Mouse (Mus musculus): Measurements from ENCODE around the gene Frat1. TPM values are rescaled to one million over a fixed set of nuclear protein-coding genes. Genes with fewer than 3 reads are reported as not detected.
A peak's percentile ranks its signal among the peaks of the same experiment; 100 is the strongest.

The Frat1 gene
- total RNA-seq, 2 experiments from 2014 or later = 0.77 to 5.3 TPM

DNA sequence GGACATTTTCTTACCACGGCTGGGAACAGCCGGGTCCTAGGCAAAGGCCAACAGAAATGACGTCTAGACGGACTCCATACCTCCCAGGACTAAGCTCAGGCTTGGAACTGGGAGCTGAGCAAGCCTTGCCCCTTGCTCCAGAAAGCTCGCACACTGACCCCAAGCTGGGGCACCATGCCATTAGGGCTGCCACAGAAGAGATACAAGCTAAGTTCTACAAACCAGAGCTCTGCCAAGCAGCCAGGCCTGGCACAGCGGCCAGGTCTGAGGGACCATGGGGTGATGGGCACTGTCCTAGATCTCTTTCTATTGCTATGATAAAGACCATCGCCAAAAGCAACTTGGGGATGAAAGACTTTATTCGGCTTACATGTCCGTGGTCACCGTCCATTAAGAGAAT, 17.2 kb upstream of the Frat1 start:
- no peak for ATAC-seq (replicated peaks; ENCODE audit: low FRiP score, poor library complexity, severe bottlenecking)

DNA sequence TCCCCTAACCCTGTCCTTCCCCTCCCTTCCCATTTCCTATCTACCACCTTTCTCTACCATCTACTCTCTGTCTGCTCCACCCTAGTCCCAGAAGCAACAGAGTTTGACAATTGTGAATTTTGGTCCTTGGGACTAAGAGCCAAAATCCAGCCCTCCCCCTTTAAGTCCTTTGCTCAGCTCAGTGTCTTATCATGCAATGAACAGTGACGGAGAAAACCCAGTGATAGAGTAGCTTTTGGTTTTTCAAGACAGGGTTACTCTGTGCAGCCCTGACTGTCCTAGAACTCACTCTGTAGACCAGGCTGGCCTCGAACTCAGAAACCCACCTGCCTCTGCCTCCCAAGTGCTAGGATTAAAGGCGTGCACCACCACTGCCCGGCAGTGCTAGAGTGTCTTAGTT, 16.4 kb upstream of the Frat1 start:
- no peak for ATAC-seq (replicated peaks; ENCODE audit: low FRiP score, poor library complexity, severe bottlenecking)

DNA sequence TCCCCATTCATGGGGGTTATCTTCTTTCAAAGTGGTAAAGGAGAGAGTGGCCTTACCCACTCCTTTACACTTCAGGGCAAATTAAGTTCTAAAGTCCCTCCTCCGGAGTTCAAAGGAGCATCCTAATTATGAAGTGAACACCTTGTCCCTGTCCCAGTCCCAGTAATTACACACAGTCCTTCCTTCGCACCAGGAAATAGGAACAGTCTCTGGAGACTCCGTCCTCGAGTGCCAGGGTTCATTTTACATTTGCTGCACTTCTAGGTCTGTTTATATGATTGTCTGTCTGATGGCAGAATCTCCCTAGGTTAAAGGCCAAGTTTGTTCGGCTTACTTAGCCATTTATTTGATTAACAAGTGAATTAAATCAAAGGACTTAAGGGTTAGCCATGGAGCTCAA, 13.4 kb upstream of the Frat1 start:
- no peak for ATAC-seq (replicated peaks; ENCODE audit: low FRiP score, poor library complexity, severe bottlenecking)

DNA sequence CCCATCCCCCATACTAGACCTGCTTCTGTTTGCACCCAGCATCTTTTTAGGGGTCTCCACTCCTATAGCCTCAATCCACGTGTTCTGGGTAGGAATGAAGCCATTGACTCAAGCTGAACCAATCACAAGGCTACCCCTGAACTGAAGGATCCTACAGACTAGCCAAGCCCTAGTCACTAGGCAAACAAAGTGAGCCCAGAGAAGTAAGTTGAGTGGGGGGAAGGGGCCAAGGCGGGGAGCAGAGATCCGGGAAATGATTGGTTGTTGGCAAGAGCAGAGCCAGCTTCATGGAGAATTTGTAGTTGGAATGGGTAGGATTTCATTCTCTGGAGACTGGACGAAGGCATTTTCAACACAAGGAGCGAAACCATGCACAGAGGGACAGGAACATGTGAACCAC, 12.9 kb upstream of the Frat1 start:
- no peak for ATAC-seq (replicated peaks; ENCODE audit: low FRiP score, poor library complexity, severe bottlenecking)

DNA sequence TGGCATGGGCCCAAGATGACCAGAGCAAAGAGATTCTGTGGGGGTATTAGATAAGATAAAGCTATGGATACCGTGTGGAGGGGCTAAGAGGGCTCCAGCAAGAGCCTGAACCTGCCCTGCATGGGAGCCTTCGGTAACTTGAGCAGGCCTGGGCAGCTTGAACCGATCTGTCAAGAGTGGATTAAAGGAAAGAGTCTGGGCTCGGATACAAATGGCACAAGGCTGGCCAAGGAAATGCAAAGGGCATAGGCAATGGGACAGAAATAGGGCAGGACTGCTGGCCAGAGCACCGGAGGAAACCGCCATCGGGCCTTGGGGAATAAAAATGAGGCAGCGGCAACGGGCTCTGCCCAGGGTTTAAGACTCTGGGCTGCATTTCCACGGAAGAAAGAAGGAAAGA, 12.4 kb upstream of the Frat1 start:
- no peak for ATAC-seq (replicated peaks; ENCODE audit: low FRiP score, poor library complexity, severe bottlenecking)

DNA sequence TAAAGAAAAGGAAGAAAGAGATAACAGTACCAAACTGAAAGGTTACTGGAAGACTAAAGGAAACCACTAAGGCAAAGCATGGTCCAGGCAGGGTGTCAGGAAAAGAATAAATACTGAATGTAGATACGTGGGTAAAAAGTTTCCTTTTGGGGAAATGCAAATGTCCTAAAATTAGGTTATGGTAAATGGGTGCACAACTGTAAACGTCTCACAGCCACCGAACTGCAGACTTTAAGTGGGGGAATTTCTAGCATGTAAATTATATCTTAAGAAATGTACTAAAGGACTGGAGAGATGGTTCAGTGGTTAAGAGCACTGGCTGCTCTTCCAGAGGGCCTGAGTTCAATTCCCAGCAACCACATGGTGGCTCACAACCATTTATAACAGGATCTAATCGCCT, 11.0 kb upstream of the Frat1 start:
- ATAC-seq (replicated peaks; ENCODE audit: low FRiP score, poor library complexity, severe bottlenecking) = no peak

DNA sequence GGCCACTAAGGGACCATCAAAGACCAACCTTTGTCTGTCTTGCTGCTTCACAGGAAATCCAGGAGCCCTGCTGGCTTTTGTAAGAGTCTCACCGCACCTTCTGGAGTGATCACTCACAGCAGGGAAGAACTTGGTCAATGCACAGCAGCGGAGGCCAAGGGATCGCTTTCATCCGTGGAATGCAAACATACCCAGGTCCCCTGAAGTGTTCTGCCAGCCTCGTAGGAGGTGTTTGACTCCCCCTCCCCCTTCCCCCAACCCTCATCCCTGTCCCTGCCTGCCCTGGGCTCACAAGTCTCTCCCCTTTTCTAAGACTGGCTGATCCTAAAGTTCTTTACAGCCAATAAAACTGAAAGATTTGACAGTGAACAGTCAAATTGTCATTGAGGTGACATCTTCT, 8.3 kb upstream of the Frat1 start:
- ATAC-seq (replicated peaks; ENCODE audit: low FRiP score, poor library complexity, severe bottlenecking) = no peak

DNA sequence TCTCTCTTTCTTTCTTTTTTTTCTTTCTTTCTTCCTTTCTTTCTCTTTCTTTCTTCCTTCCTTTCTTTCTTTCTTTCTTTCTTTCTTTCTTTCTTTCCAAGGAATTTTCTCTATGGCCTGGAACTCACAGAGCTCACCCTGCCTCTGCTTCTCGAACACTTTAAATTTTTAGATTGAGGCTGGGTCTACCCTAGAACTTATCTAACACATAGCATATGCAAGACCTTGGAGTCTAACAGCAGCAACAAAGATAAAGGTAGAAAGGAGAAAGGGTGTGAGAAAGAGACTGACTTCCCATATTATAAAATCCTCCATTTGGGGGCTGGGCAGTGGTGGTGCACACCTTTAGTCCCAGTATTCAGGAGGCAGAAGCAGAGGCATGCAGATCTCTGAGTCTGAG, 7.2 kb upstream of the Frat1 start:
- ATAC-seq (replicated peaks; ENCODE audit: low FRiP score, poor library complexity, severe bottlenecking) = no peak

DNA sequence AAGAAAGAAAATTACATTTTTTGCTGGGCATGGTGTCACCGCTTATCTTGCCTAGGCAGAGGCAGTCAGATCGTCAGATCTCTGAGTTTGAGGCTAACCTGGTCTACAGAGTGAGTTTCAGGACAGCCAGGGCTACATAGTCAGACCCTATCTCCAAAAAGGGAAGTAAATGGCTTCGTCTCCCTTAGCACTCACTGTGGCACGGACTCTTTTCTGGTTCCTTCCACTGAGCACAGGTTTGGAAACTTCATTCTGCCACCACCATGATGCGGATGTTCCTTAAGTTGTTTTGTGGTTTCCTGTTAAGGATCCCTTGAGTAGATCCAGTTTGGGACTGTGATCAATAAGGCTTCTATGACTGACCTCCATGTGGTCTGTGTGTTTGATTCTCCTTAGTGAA, 4.8 kb upstream of the Frat1 start:
- no peak for ATAC-seq (replicated peaks; ENCODE audit: low FRiP score, poor library complexity, severe bottlenecking)

DNA sequence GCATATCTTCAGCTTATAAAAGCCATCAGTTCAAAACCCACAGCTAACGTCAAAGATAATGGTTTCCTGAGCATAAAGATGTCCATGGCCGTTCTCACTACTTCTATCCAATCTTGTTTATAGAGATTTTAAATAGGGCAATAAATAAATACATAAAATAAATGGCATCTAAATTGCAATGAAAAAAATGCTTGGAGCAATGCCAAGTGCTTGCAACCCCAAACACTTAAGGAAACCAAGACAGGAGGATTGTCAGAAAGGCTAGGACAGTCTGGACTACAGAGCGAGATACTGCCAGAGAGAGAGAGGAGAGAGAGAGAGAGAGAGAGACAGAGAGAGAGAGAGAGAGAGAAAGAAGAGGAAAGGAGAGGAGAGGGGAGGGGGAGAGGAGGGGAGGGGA, 3.2 kb upstream of the Frat1 start:
- no peak for ATAC-seq (replicated peaks; ENCODE audit: low FRiP score, poor library complexity, severe bottlenecking)

DNA sequence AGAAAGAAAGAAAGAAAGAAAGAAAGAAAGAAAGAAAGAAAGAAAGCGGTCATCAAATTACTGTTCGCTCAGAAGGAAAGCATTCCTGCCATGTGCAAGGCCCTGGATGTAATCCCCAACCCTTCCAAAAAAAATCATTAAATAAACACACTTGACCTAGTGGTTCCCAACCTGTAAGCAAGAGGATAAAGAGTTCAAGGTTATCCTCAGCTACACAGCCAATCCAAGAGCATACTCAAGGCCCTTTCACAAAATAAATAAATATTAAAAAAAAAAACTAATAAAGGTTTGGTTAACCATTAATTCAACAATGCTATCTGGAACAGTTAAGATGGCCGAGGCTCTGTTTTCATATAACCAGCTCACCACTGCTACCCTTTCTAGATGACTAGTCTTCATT, 829 bp upstream of the Frat1 start:
- ATAC-seq (replicated peaks; ENCODE audit: low FRiP score, poor library complexity, severe bottlenecking) = no peak

DNA sequence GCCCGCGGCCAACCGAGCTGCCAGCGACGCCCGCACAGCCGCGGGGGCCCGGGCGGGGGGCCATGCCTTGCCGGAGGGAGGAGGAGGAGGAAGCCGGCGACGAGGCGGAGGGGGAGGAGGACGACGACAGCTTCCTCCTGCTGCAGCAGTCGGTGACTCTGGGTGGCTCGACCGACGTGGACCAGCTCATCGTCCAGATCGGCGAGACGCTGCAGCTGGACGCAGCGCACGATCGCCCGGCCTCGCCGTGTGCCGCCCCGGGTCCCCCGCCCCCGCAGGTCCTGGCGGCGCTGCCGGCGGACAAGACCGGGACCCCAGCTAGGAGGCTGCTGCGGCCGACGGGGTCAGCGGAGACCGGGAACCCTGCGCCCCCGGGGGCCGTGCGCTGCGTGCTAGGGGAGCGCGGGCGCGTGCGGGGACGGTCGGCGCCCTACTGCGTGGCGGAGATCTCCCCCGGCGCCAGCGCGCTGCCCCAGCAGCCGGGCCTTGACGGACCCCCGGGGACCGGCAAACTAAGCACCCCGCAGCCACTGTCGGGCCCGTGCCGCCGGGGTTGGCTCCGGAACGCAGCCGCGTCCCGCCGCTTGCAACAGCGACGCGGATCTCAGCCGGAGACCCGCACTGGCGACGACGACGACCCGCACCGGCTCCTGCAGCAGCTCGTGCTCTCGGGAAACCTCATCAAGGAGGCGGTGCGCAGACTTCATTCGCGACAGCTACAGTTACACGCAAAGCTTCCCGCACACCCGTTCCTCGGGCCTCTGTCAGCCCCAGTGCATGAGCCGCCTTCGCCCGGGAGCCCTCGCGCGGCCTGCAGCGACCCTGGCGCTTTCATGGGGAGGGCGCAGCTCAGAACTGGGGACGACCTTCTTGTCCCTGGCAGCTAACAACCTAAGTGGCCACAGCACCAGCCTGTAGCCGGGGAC, 599 bp downstream of the Frat1 start:
- ATAC-seq (replicated peaks; ENCODE audit: low FRiP score, poor library complexity, severe bottlenecking) = peak; percentile 42

DNA sequence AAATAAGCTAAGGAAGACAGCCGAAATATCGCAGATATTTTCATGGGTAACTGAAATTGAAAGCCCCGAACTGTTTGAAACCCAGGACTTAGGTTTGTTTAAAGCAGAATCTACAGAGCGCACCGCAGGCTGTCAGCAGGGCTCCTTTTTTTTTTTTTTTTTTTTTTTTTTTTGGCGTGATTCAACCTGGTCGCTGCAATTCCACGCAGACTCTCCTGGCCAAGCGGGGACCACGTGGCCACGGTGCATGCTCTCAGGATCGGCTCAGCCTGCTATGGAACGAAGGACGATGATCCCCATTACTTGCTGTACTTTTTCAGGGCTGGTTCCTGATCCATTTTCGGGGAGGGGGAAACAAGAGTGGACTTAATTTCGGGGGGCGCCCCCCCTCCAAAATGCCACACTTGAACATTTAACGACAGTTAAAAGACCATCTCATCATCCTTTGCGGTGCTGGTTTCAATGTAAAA, 1.4 kb downstream of the Frat1 start:
- no peak for ATAC-seq (replicated peaks; ENCODE audit: low FRiP score, poor library complexity, severe bottlenecking)

DNA sequence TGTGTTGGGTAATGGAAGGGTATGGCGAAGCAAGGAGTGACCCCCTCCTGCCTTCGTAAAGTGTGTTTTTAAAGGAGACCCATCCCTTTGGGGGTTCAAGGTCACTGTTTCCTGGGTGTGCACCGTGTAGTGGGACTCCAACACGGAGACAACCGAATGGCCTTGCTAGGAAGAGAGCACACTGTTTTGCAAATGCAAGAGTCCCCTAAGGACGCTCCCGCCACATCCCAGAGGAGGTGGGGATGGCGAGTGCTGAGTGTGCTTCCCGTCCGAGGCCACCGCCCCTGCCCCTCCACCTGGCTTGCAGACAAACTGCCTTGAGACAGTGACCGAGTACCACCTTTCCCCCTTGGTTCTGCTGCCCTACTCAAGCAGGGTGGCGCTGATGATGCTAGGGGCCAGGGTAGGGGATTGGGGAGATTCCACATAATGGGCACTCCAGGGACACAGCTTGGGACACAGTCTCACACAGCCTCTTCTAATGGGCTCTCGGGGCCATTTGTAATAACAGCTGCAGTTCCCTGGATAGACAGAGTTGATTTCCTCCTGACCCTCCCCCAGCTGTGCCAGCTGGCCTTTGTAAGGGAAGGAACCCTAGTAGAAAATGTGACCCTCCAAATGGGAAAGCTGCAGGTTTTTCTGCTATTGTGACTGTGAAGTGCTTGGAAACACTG, 2.1 kb downstream of the Frat1 start:
- ATAC-seq (replicated peaks; ENCODE audit: low FRiP score, poor library complexity, severe bottlenecking) = no peak

DNA sequence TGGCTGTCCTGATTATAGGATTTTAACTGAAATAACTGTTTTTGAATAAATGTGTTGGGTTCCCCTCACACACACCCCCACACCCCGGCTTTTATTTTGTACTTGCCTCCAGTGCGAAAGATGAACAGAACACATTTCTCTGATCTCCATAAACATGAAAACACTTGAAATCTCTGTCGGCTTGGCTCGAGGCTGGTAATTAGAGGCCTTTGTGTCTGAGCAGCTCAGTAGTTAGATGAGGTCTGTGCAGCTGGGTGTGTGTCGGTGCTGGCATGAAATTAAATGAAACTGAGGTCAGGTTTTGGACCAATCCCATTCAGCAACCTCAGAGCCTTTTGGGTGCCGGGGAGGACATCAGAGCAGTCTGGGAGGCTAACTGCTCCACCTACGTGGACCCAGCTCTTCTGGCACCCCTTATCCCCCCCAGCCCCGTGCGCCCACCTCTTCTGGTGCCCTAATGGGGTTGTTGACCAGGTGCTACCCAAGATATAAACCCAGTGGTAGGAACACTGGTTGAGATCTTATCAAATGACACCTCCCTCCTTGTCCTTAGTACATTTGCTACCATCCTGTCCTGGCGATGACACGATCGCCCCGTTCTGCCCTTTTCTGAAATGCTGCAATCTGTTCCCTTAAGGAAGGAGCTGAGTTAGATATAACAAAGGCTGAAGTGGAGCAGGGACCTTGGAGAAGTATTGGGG, 2.9 kb downstream of the Frat1 start:
- ATAC-seq (replicated peaks; ENCODE audit: low FRiP score, poor library complexity, severe bottlenecking) = no peak

DNA sequence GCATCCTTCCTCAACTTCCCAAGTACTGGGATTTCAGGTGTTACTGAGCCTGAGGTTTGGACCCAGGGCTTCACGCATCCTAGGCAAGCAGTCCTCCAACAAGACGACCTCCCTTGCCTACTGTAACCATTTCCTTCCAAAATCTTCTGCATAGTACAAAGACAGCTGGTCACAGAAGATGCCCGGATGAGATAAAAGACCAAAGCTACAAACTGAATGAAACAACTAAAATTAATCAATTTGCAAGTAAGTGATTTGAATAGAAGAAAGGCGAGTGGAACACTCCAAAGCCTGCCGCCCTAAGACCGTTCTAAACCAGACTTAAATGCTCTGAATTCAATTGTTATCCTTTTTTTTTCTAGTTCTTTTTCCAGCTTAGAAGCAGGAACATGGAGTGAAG, 5.6 kb downstream of the Frat1 start:
- ATAC-seq (replicated peaks; ENCODE audit: low FRiP score, poor library complexity, severe bottlenecking) = no peak

DNA sequence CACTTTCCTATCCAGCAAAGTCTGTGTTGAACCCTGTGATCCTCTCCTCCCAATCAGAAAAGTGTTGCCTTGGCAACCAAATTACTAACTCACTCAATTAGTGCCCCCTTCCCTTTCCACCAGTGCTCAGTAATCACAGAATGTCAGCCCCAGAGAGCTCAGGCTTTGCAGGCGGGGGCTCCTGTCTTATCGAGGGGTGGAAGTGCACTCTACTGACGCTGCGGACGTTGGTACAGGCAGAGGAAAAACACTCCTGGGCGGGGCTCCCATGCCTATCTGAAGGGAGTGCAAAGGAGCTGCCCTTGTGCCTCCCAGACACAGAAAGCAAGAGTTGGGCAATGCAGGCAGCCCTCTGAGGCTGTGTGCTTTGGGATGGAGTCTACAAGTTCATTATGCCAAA, 6.0 kb downstream of the Frat1 start:
- ATAC-seq (replicated peaks; ENCODE audit: low FRiP score, poor library complexity, severe bottlenecking) = peak; percentile 84

DNA sequence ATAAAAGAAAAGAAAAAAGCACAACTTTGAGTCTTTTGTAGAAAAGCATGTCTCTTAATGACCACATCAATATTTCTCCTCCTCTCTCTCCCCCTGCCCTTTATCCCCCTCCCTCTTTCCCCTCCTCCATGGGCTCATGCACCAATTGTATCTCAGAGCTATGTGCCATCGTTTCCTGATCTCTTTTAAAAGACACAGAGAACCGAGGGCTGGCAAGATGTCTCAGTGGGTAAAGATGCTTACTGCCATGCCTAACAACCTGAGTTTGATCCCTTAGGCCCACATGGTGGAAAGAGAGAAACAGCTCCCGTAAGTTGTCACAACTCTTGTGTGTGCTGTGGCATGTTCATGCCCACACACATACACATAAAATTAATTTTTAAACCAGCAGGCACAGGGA, 6.9 kb downstream of the Frat1 start:
- ATAC-seq (replicated peaks; ENCODE audit: low FRiP score, poor library complexity, severe bottlenecking) = no peak

DNA sequence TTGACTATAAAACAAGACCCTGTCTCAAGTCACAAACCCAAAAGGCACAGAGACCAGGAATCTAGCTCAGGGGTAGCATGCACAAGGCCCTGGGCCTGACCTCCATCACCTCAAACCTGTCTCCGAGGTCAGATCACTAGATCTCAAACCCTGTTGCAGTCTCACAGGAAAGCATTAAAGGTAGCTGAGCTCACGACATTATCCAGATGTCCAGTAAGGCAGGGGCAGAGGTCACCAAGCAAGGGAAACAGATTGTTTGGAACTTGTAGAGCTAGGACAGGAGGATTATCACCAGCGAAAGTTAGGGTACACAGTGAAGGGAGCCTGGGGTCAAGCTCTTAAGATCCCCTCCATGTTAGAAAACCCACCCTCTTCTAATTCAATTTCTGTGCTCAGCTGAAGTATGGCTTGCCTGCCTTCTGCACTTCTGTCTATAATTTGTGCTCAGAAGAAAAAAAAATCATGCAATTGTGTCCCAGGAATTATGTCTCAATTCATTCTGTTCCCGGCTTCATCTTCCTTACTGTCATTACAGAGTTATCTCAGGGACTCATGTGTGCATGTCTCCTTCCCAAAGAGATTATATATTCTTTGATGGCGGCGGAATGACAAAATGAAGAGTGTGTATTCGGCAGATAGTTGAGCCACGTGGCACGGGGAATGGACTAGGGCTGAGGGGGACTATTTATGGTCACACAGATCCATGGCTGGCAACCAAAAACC, 7.6 kb downstream of the Frat1 start:
- ATAC-seq (replicated peaks; ENCODE audit: low FRiP score, poor library complexity, severe bottlenecking) = peak; percentile 57

DNA sequence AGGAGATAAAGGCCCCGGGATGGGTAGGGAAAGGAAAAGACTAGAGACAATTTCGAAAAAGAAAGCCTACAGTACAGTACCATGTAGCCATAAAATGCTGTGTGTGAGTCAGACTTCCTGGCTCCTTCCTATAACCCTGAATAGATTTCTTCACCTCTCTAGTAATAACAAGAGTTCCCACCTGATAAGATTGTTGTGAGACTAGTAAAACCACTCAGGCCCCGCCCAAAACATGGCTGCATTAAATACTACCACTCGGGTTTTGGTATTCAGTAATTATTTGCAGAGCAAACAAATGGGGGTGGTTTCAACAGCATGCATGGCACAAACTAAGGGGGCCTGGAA, 8.1 kb downstream of the Frat1 start:
- peak; percentile 25 for ATAC-seq (replicated peaks; ENCODE audit: low FRiP score, poor library complexity, severe bottlenecking)
